Mouse (Mus musculus) bone marrow macrophage, adult 2 months (primary cell): Measurements from ENCODE around the gene Brd1.

ENCODE experiments used
- CTCF ChIP-seq: IDR thresholded peaks from 2 replicates; pipeline ENCODE4 v1.5.1; 2012; ENCODE audit warnings: low read depth, mild to moderate bottlenecking, low read length, moderate library complexity
- POLR2A ChIP-seq: IDR thresholded peaks from 2 replicates; pipeline ENCODE4 v1.6.1; 2012; ENCODE audit warnings: mild to moderate bottlenecking, low read depth, low read length, borderline replicate concordance

GRCm38 (mm10) chr15:88736166-88736565 is 2.1 kb upstream of the Brd1 start:
- no peak for TF ChIP-seq POLR2A
- no peak for TF ChIP-seq CTCF
